Mouse (Mus musculus) lung, postnatal 0 days (tissue): Measurements from ENCODE around the gene Atad2b.

Experiments
- CTCF ChIP-seq: IDR thresholded peaks from 2 replicates; pipeline ENCODE4 v1.5.1; 2016; ENCODE audit warnings: antibody characterized with exemption, mild to moderate bottlenecking
- EP300 ChIP-seq: IDR thresholded peaks from 2 replicates; pipeline ENCODE4 v1.6.1; 2016; ENCODE audit warnings: antibody characterized with exemption, mild to moderate bottlenecking, control low read depth

- no peak for TF ChIP-seq EP300
- no peak for TF ChIP-seq CTCF
These were observed 10.7 kb upstream of the Atad2b start for GRCm38 (mm10) chr12:4906476-4906875.
